Mouse (Mus musculus): ENCODE data around the gene Fat1.

DNA sequence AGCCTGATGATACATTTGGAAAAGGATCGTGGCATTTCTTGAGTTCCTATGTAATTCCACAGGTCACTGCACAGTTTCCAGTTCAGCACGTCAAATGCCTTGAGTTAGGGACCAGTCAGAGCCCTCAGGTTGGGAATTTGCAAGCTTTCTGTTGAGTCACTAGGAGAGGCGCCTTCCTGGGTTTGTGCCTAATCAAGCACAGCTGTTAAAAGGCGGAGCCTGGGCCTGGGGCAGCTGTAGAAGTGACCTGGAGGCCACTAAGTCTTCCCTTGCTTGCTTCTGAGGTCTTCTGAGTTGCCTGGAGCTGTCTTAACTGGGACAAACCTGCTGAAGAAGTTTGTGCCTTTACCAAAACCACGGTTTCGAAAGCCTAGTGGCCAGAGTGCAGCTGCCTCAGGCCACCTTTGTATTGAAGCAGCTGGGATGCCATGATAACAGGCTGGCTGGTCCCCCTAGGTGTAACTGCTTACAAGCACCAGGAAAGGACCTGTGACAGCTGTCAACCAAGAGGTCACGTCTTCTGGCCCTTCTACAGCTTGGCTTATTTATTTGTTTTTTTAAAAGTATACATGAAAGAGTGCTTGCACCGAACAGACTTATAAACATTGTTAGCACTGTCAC is 66.4 kb downstream of the Fat1 start:
- no peak for TF ChIP-seq CTCF (IDR thresholded peaks at IDR 0.05; ENCODE audit: control insufficient read depth, insufficient read depth, insufficient replicate concordance, low read depth, low read length)
- no peak for TF ChIP-seq POLR2A (IDR thresholded peaks at IDR 0.05; ENCODE audit: control insufficient read depth, low read depth, low read length)

Measured in testis, adult 2 months (tissue).